Mouse (Mus musculus) thymus, postnatal 36 days (tissue): Measurements from ENCODE around the gene Slit1.

ENCODE experiments used
- DNase-seq, 2 experiments: peaks; one replicate each; pipeline ENCODE4 v3.0.0; 2022; ENCODE audit warnings: mixed read lengths in 2 of 2

The Slit1 gene

GRCm38 (mm10) chr19:41723337-41723736 is 20.1 kb downstream of the Slit1 start:
- DNase-seq = no peak

DNA sequence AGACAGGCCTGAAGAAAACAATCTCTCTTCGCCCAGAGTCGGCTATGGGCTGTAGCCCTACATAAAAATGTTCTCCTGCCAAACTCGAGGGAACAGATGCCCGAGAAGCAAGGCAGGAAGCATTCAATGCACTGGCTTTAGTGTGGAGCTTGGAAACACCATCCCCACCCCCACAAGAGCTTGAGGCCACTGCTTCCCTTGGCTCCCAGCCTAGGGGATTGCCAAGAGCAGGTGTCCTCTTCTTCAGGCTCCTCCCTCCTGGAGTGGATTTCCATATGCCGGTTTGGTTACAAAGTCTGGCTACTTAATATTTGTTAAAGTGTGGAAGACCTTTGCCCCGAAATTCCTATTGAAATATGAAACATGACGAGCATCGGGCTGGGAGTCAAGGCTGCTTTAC is 24.0 kb downstream of the Slit1 start:
- no peak for DNase-seq

GRCm38 (mm10) chr19:41716233-41717218 is 26.9 kb downstream of the Slit1 start:
- no peak for DNase-seq

DNA sequence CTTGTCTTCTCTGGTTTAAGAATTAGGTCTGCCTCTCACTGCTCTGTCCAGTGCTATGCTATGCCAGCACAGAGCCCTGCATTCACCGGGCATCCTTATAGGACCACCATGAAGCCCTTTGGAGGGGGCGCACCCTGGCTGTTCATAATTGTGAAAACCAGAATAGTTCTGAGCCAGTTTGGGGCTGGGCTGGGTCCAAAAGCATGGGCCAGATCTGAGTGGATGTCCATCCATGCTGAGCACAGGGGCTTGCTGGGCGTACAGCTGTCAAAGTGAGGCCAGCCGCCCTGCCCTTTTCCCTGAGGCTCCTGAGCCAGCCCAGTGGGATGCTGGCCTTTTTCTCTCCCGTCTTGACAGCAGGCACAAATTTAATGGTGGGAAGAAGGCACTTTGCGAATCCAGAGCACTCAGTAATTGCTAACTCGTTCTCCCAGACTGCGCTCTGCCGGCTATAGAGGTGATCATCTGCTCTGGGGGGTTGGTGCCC is 29.0 kb downstream of the Slit1 start:
- DNase-seq = no peak

GRCm38 (mm10) chr19:41712829-41713228 is 30.6 kb downstream of the Slit1 start:
- DNase-seq = no peak

- DNase-seq = no peak
Measured at GRCm38 (mm10) chr19:41711665-41712064, 31.8 kb downstream of the Slit1 start.

DNA sequence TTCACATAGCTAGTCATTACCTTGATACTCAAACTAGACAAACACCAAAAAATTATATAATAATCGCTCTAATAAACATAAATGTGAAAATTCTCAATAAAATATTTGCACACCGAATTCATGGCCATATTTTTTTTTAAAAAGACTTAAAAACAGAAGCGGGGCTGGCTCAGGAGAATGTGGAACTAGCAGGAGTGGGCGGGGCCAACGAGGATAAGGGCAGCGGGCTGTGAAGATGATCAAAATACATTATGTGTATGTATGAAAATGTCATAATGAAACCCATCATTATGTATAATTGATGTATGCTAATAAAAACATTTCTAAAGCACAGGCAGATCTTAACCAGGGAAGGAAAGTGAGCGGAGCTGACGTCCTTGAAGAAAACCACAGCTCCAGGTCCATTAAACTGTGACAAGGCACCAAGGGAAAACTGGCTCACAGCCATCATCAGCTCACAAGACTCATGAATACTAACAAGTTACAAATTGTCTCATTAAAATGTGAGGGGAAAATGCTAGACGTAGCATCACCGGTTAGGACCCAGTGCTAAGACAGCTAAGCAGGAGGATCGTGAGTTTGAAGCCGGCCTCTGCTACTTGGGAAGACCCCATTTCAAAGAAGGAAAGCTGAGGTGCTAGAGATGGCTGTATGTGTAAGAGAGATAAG is 33.8 kb downstream of the Slit1 start:
- DNase-seq = no peak

- no peak for DNase-seq
Measured at GRCm38 (mm10) chr19:41707850-41708249, 35.6 kb downstream of the Slit1 start.

DNA sequence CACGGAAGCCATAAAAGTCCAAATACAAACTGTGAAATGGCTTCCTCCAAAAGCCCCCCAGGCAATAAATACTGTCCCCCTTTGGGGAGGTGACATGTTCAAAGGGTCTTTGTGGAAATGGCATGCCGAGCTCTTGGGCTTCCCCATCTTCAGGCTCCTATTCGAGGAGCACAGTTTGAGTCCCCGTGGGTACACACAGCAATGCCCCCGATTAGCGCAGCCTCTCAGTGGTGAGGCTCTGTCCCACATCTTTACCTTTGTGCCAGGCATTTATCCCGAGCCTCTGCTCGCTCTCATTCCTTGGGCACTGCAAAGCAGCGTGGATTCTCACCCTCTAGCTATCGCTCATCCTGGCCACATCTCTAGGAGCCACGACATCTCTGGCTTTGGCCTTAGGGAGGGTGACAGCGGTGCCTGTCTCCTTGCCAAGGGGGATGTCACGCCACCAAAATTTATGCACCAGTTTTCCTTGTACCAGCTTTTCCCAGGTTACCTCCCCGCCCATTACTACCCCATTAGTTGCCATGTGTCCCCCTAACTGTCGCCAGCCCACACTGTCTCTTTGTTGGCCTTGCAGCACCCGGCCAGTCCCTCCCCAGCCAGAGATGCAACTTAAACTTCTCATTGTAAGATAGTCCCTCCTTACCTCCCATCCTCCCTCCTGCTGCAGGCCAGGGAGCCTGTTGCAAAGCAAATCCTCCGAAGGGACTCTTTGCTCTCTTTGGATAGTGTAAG is 37.2 kb downstream of the Slit1 start:
- no peak for DNase-seq

DNA sequence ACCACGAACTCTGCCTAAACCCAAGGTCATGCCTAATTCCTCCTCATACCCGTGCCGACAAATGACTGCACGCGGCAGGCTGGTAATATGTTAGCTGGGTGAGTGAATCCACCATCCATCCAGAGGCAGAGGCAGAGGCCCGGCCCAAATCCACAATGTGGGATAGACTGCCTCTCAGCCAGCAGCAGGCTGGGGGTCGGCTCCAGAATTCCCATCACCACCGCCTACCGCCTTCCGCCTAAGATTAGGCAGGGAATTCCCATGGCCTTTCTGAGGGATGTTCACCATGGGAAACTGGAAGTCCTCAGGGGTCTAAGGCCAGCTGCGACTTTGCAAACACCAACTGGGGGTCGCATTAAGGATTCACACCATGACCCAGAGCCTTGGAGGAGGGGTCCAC is 38.0 kb downstream of the Slit1 start:
- no peak for DNase-seq

GRCm38 (mm10) chr19:41702638-41703037 is 40.8 kb downstream of the Slit1 start:
- no peak for DNase-seq

- DNase-seq = no peak
Measured at GRCm38 (mm10) chr19:41698857-41699424, 44.5 kb downstream of the Slit1 start.

GRCm38 (mm10) chr19:41697807-41698515 is 45.5 kb downstream of the Slit1 start:
- DNase-seq = no peak

DNA sequence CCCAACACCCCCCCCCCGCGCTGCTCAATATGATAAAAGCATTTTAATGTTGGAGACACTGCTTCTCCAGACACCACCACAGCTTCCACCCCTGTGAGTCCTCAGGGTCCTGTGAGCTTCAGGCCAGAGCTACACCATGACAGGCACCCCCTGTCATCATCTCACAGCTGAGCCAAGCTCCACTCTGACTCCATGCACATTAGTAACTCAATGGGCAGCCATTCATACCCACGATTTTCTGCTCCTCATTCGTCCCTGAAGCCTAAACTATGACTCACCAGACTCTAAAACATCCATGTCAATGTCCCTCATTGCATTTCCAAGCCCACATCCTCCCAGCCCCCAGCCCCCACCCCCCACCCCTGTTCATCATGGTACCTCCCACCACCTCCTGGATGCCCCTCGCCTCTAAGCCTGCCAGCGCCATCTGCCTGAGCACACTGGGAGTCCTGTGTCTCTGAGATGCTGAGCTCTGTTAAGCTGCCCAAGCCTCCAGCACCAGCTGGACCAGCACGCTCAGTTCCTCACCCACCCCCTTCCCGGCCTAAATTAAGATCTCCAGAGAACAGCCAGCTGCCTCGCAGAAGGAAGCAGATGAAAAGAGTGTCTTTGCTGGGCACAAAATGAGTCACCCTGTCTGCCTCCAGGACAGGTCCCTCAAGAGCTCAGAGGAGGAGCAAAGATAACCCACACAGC is 46.2 kb downstream of the Slit1 start:
- no peak for DNase-seq

- DNase-seq = no peak
Measured at GRCm38 (mm10) chr19:41696443-41696842, 47.0 kb downstream of the Slit1 start.

DNA sequence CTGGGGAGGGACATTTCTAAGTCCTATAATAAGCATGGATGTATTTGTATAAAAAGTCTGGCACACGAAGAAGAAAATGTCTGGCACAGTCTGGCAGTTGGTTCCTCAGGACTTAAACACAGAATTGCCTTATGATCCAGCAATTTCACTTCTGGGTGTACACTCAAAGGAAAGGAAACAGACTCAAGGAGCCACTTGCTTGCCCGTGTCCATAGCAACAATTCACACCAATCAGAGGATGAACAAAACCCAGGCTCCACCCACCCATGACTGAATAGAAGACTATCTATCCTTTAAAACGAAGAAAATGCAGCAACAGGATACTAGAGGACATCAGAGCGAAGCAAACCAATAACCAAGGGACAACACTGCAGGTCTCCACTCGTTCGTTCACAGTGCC is 48.4 kb downstream of the Slit1 start:
- no peak for DNase-seq

DNA sequence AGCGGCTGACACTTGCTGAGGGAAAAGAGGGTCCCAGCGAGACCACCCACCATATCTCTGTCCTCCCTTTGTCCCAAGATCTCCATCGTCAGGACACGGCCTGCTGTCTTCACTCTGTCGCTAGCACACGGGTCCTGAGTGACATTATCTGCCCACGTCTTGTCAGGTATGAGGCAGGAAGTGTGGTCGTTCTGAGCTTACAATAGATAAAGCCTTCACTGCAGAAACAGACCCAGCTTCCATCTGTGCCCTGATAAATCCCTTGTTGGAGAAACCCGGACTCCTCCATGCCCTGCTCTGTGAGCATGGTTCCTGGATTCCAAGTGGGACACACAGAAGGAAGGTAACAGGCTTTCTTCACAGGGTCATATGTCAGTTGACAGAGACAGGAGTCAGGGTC is 48.9 kb downstream of the Slit1 start:
- no peak for DNase-seq

DNA sequence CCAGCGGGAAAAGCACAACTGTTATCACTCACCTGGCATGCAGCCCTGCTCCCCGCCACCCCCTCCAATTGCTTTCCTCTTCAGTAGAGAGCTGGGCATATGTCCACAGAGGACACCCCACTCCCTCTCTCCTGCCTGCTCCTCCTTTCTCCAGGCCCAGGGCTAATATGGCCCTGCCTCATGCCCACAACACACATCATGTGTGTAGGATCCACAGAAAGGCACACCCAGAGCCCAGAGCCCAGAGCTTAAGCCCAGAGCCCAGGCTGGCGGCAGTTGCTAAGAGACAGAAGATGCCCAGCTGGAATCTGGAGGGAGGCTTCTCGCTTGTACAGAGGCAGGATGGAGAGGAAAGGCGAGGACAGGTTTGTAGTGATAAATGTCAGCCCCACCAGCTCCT is 49.7 kb downstream of the Slit1 start:
- DNase-seq = no peak

GRCm38 (mm10) chr19:41690064-41690463 is 53.4 kb downstream of the Slit1 start:
- no peak for DNase-seq

- no peak for DNase-seq
Measured at GRCm38 (mm10) chr19:41688251-41688650, 55.2 kb downstream of the Slit1 start.

GRCm38 (mm10) chr19:41687836-41688235 is 55.6 kb downstream of the Slit1 start:
- no peak for DNase-seq

DNA sequence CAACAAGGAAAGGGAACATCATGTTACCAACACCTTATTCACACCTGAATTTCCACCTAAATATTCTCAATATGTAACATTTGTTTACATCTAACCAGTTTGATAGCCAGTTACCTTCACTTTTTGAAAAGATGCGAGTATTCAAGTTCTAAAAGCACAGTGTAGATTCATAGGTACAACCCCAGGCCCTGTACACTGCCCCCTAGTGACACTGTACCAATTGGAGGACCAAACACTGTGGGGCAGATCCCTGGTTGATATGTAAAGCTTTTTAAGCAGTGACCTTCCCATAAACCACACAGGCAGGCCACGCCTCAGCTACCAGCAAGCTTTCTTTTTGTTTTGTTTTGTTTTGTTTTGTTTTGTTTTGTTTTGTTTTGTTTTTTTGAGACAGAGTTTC is 57.3 kb downstream of the Slit1 start:
- peak in 1 of 2 experiments; percentile 10 for DNase-seq
